Mouse (Mus musculus): ENCODE data around the gene Ank2. TPM values are rescaled to one million over a fixed set of nuclear protein-coding genes. Genes with fewer than 3 reads are reported as not detected.
A peak's percentile ranks its signal among the peaks of the same experiment; 100 is the strongest.

The Ank2 gene
- polyA plus RNA-seq, 1 experiment: not detected

DNA sequence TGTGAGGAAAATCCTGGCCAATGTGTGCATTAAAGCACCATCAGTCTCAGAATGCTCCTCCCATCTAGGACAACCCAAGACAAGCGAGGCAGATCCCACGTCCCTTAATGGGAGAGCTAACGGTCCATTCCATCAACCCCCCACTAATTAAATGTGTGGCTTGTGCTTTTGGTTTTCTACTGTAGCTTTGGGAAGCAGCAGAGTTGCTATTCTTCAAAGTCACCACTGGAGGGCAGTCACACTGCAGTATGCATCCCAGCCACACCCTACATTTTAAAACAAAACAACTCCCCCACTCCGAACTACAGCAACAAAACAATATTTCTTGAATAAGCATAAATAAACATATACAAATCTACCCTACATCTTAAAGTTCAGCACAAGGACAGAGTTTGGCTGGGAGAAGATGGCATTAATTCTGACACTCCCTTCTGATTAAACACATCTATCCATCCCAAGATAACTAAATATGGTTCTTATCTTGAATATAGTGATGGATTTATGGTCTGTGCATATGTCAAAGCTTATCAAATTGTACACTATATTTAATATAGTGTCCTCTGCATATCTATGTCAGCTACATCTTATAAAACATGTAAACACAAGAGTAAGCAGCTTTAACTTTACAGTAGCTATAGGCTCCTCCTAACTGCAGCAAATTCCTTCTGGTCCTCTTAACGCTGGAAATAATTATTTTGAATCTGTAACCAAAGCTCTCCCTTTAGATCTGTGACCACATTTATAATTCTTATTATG, 315.0 kb downstream of the Ank2 start:
- Histone ChIP-seq H3K4me1 (no peaks in the 10 kb centered on the region), H3K9me3 (no peaks in the 10 kb centered on the region), H3K4me3 (replicated peaks) (no peak overlapping the region), H3K27me3 (replicated peaks) (no peaks in the 10 kb centered on the region), H3K36me3 (replicated peaks; ENCODE audit: low read length) (no peaks in the 10 kb centered on the region)
- TF ChIP-seq GATA1 (IDR thresholded peaks at IDR 0.05; ENCODE audit: borderline replicate concordance, low read length) (no peak), FLI1 (IDR thresholded peaks at IDR 0.05; ENCODE audit: low read length) (no peak)

DNA sequence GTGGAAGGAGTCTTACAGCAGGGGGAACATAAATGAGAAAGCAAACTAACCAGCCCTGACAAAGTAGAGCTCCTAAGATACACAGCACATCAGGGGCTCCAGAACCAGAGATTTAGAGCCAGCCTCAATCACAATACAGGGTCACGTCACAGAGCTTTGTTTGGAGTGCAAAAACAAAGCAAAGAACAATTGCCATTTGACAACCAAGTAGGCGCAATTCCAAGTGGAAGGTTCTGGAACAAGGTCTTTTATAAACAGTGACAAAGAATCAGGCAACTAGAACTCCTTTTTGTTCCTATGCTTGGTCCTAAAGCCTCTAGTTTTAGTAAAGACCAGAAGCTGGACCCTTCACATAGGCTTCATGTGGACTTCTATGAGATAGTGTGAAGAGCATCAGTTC, 326.5 kb downstream of the Ank2 start:
- Histone ChIP-seq H3K9me3 (peaks cover 8% of the 10 kb centered on the region; the same call in 1 of the 2 replicates), H3K36me3 (replicated peaks; ENCODE audit: low read length) (no peaks in the 10 kb centered on the region), H3K4me1 (no peaks in the 10 kb centered on the region), H3K27me3 (replicated peaks) (no peaks in the 10 kb centered on the region), H3K4me3 (replicated peaks) (no peak overlapping the region)
- no peak for TF ChIP-seq FLI1 (IDR thresholded peaks at IDR 0.05; ENCODE audit: low read length)
- TF ChIP-seq GATA1 (IDR thresholded peaks at IDR 0.05; ENCODE audit: borderline replicate concordance, low read length): no peak

DNA sequence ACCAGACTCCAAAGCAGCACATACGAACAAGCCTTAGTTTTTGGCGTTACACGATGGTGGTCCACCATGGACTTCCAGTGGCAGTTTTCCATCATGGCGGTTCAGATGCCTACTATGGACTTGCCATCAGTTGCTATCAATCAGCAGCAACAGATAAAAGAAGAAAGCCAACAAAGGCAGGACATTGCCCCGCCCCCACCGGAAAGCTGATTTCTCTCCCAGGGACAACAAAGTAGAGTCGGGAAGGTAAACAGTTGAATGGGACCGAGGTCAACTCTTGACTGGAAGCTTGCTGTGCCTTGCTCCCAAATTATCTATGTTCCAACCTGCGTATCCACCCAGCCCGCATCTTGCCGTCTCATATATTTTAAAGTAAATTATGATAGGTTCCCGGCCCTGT, 328.9 kb downstream of the Ank2 start:
- H3K36me3 ChIP-seq (replicated peaks; ENCODE audit: low read length): no peaks in the 10 kb centered on the region
- H3K27me3 ChIP-seq (replicated peaks): no peaks in the 10 kb centered on the region
- H3K4me1 ChIP-seq: no peaks in the 10 kb centered on the region
- H3K9me3 ChIP-seq: peaks cover 8% of the 10 kb centered on the region; the same call in 1 of the 2 replicates
- H3K4me3 ChIP-seq (replicated peaks): no peak overlapping the region
- TF ChIP-seq GATA1 (IDR thresholded peaks at IDR 0.05; ENCODE audit: borderline replicate concordance, low read length) (no peak), FLI1 (IDR thresholded peaks at IDR 0.05; ENCODE audit: low read length) (no peak)

DNA sequence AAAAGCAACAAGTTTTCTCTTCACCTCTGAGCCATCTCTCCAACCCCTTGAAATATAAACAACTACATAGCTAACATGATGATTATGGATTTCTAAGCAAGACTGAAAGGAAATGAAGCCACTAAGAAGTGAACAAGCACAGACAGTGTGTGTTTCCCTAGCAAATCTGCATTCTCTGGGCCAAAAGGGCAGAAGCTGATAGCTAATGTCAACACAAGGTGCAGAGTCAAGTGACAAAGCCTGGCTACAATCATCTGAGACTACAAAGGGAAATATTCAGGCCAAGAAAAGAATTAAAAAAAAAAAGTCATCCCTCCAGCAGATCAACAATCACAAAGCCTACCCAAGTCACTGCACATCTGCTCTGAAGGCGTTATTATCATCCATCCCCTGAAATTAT, 330.0 kb downstream of the Ank2 start:
- TF ChIP-seq GATA1 (IDR thresholded peaks at IDR 0.05; ENCODE audit: borderline replicate concordance, low read length) (no peak), FLI1 (IDR thresholded peaks at IDR 0.05; ENCODE audit: low read length) (no peak)
- Histone ChIP-seq H3K27me3 (replicated peaks) (no peaks in the 10 kb centered on the region), H3K9me3 (peaks cover 5% of the 10 kb centered on the region; the same call in 1 of the 2 replicates), H3K4me3 (replicated peaks) (no peak overlapping the region), H3K4me1 (no peaks in the 10 kb centered on the region), H3K36me3 (replicated peaks; ENCODE audit: low read length) (no peaks in the 10 kb centered on the region)

DNA sequence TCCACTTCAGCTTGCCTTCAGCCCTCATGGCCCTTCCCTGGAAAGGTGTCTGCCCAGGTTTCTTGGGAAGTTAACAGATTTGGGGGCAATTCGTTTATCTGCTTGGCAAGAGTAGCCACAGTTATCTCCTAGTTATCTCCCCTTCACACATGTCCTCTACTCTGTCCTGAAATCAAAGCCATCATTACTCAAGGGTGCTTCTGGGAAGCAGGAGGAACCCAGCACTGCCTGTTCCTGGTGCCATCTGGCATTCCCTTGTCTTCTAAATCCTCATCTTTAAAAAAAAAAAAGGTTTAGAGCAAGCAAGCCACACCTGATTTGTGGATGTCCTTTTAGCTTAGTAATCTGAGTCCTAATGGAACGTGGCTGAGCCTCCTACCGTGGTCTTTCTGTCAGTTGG, 335.4 kb downstream of the Ank2 start:
- Histone ChIP-seq H3K27me3 (replicated peaks) (peaks cover 31% of the 10 kb centered on the region), H3K36me3 (replicated peaks; ENCODE audit: low read length) (no peaks in the 10 kb centered on the region), H3K4me1 (peaks cover 14% of the 10 kb centered on the region), H3K9me3 (no peaks in the 10 kb centered on the region), H3K4me3 (replicated peaks) (no peak overlapping the region)
- no peak for TF ChIP-seq FLI1 (IDR thresholded peaks at IDR 0.05; ENCODE audit: low read length)

DNA sequence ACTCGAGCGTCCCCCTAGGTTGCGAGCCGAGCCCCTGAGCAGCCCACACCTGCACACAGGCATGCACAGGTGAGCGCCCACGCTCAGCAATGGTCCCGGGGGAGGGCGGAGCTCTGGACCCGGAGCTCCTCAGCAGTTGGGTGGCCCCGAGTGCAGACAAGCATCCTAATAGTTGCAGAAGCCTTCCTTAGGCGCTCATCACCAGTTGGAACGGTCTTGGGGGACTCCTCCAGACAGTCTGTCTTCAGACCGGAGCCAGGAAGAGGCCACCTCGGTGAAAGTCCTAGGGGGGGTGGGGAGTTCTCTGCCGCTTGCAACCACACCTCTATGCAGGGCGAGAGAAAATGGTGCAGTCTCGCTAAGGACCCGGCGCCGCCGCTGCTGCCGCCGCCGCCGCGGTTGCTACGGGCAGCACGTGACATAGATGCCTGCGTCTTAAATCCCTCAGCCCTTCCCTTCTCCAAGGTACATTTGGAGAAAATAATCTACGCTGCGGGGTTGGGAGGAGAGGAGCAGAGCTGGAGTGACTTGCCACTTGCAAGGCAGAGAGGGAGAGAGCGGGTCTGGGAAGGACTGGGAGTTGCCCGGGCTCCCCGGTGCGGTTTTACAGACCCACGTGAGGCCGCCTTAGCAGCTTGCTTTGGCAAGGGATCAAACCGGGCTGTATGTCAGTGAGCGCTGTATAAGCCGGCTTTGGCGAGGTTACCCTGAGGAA, 337.0 kb downstream of the Ank2 start:
- peaks cover 14% of the 10 kb centered on the region for H3K4me1 ChIP-seq
- TF ChIP-seq GATA1 (IDR thresholded peaks at IDR 0.05; ENCODE audit: borderline replicate concordance, low read length) (no peak), FLI1 (IDR thresholded peaks at IDR 0.05; ENCODE audit: low read length) (no peak)
- H3K4me3 ChIP-seq (replicated peaks): peak overlapping the region; percentile 81
- H3K27me3 ChIP-seq (replicated peaks): peaks cover 31% of the 10 kb centered on the region
- H3K9me3 ChIP-seq: 0 out of 2 replicates have a peak, but pooled peaks cover 3% of the 10 kb centered on the region
- H3K36me3 ChIP-seq (replicated peaks; ENCODE audit: low read length): no peaks in the 10 kb centered on the region

DNA sequence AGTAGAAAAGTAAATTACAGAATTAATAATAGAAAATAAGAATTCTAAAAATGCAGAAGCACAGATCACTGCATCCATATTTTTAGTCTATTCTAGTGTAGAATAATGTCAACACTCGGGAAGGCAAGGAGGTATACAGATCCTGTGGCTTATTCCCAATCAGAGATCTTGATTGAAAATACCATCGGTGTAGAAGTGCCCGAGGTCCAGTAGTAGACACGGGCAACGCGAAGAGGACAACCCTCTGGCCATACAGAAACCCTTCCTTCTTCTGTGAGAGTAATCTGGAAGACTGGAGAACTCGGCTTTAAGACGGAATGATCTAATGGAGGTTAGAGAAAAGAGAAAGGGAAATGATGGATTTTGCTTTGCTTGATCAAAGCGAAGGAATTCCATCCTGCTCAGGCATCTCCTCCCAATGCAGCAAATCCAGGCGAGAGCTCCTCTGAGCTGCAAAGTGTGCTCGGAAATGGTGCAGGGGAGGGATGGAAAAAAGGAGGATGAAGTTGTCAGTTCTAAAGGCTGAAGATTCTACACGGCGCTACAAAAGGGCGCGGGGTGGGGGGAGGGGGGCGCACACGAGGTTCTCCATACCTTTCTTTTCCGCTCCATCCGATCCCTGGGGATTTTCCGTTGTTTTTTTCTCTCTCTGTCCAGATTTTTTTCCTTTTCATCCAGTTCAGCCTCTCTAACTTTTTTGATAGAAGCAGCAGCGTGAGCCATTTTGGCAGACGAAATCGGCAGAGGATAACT, 337.9 kb downstream of the Ank2 start:
- Histone ChIP-seq H3K9me3 (0 out of 2 replicates have a peak, but pooled peaks cover 3% of the 10 kb centered on the region), H3K27me3 (replicated peaks) (peaks cover 31% of the 10 kb centered on the region), H3K36me3 (replicated peaks; ENCODE audit: low read length) (no peaks in the 10 kb centered on the region), H3K4me3 (replicated peaks) (peak overlapping the region; percentile 81), H3K4me1 (peaks cover 14% of the 10 kb centered on the region)
- TF ChIP-seq GATA1 (IDR thresholded peaks at IDR 0.05; ENCODE audit: borderline replicate concordance, low read length) (no peak), FLI1 (IDR thresholded peaks at IDR 0.05; ENCODE audit: low read length) (no peak)

DNA sequence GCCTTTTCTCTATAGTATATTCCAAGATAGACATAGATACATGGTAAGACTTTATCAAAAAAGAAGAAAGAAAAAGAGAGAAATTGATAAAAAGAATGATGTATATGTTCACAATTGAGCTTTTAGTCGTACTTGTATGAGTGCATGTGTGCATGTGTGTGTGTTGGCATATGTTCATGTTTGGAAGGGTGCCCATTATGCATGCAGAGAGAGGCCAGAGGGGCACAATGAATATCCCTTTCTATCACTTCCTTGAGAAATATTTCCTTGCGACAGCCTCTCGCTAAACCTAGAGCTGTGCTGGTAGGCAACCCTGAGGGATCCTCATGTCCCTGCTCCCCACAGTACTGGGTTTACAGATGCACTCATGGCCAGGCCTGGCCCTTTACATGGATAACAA, 341.4 kb downstream of the Ank2 start:
- no peaks in the 10 kb centered on the region for H3K36me3 ChIP-seq (replicated peaks; ENCODE audit: low read length)
- peaks cover 14% of the 10 kb centered on the region for H3K4me1 ChIP-seq
- H3K4me3 ChIP-seq (replicated peaks): no peak overlapping the region
- peaks cover 22% of the 10 kb centered on the region for H3K27me3 ChIP-seq (replicated peaks)
- TF ChIP-seq FLI1 (IDR thresholded peaks at IDR 0.05; ENCODE audit: low read length) (no peak), GATA1 (IDR thresholded peaks at IDR 0.05; ENCODE audit: borderline replicate concordance, low read length) (no peak)
- H3K9me3 ChIP-seq: 0 out of 2 replicates have a peak, but pooled peaks cover 3% of the 10 kb centered on the region

DNA sequence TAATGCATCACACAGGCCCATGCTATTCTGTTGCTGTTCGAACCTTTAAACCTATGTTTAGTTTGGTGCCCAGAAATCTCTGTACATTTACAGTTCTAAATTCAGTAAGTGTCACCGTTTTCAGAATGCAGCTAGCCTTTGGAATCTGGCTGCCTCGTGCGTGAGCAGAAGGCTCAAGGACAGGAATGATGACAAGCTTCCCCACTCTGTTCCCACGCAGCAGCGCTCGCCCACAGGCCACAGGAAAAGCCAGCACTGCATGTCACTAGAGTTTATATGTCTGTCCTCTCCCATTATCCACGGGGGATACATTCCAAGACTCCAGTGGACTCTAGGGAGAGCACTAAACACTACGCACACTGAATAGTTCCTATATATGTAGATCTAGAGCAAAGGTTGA, 343.1 kb downstream of the Ank2 start:
- Histone ChIP-seq H3K9me3 (peaks cover 9% of the 10 kb centered on the region; the same call in 1 of the 2 replicates), H3K4me3 (replicated peaks) (no peak overlapping the region), H3K4me1 (no peaks in the 10 kb centered on the region; the same call in 1 of the 2 replicates), H3K27me3 (replicated peaks) (peaks cover 6% of the 10 kb centered on the region), H3K36me3 (replicated peaks; ENCODE audit: low read length) (no peaks in the 10 kb centered on the region)
- no peak for TF ChIP-seq FLI1 (IDR thresholded peaks at IDR 0.05; ENCODE audit: low read length)
- no peak for TF ChIP-seq GATA1 (IDR thresholded peaks at IDR 0.05; ENCODE audit: borderline replicate concordance, low read length)
